Mouse (Mus musculus): ENCODE measurements around the gene Med15. TPM values are rescaled to one million over a fixed set of nuclear protein-coding genes. Genes with fewer than 3 reads are reported as not detected.
"Not testable (repeated sequence)": the region's sequence is repeated elsewhere in the genome, so short reads cannot be mapped to it uniquely, and the experiment has no call there.

Med15 gene
- polyA plus RNA-seq, 1 experiment from 2014 or later = 55.1 TPM

DNA sequence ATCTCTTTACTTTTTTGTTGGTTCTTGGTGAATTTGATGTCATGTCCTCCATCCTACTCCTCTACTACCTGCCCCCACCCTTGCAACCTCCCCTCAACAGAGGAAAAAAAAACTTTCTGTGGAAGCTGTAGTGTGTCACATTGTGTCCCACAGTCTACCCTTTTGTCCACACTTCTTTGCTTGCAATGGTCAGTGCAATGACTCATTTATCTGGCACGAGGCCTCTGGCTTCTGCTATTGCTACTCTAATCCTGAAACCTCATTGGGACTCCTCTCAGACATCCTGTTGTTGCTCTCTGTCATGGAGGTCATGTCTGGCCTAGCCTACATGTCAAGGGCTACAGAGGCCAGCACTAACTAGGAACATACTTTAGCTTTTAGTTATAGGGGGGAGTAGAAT is 21.0 kb upstream of the Med15 start:
- Histone ChIP-seq H3K9me3 (replicated peaks) (no peaks in the 10 kb centered on the region), H3K36me3 (no peaks in the 10 kb centered on the region), H3K4me3 (no peak overlapping the region), H3K27me3 (ENCODE audit: low read depth, poor library complexity, severe bottlenecking) (peaks cover 7% of the 10 kb centered on the region; the same call in 1 of the 2 replicates), H3K27ac (no peak overlapping the region), H3K4me1 (peaks cover under 1% of the 10 kb centered on the region)
- DNase-seq (ENCODE audit: low spot score) = no peak
- 61% methylated on average over 1 of the region's 1 CpGs for WGBS

DNA sequence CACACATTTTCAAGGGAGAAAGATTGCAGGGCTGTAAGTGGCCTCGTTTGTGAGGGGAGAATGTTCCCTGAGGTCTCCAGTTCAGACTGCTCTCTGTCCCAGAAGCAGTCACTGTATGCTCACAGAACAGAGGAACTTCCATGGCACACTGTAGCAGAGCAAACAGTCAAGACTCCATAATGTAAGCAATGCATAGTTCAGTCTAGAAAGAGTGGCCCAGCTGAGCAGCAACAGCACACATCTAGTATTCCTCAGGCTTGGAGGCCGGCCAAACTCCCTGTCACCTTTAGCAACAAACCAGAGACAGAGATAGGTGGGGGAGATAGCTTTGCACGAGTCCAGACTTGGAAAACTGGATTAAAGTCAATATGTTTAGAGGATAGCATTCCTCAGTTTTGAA is 20.3 kb upstream of the Med15 start:
- H3K27me3 ChIP-seq (ENCODE audit: low read depth, poor library complexity, severe bottlenecking) = no peaks in the 10 kb centered on the region
- H3K4me1 ChIP-seq = no peaks in the 10 kb centered on the region; the same call in 1 of the 2 replicates
- 31% methylated on average over 3 of the region's 3 CpGs for WGBS
- no peak overlapping the region for H3K4me3 ChIP-seq
- no peaks in the 10 kb centered on the region for H3K9me3 ChIP-seq (replicated peaks)
- no peaks in the 10 kb centered on the region for H3K36me3 ChIP-seq
- no peak for DNase-seq (ENCODE audit: low spot score)
- no peak overlapping the region for H3K27ac ChIP-seq

DNA sequence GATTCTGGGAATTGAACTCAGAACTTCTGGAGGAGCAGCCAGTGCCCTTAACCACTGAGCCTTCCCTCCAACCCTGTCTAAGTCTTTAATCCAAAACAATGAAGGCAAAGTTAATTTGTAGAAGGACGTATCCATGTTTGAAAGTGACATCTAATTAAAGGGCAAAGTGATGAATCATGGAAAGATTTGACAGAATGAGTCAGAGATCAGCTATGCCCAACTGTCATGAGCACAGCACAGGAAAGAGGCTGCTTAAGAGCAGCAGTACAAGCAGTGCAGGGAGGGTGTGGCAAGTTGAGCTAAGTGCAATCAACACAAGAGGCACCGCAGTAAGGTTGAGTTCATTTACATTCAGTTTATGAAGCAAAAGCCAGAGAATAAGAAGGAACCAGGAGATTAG is 12.4 kb upstream of the Med15 start:
- Histone ChIP-seq H3K27ac (no peak overlapping the region), H3K4me1 (no peaks in the 10 kb centered on the region), H3K4me3 (no peak overlapping the region), H3K36me3 (no peaks in the 10 kb centered on the region), H3K27me3 (ENCODE audit: low read depth, poor library complexity, severe bottlenecking) (no peaks in the 10 kb centered on the region), H3K9me3 (replicated peaks) (no peaks in the 10 kb centered on the region)
- 75% methylated on average over 2 of the region's 2 CpGs for WGBS
- DNase-seq (ENCODE audit: low spot score) = no peak

DNA sequence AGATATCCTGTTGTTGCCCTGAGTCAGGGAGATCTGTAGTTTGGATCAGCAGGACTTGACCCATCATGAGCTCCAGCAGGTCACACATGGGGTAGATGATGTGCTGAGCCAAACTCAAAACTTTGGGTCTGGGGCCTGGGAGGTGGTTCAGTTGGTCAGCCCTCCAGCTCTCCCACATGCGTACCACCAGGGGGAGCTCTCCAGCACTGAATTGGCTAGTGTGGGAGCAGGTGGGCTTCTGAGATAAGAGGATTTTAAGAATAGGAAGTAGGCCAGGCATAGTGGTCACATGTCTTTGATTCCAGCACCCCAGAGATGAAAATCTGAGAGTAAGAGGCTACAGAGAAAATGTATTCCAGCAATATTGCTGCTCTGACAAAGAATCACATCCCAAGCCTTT is 11.8 kb upstream of the Med15 start:
- DNase-seq (ENCODE audit: low spot score) = peak; percentile 81
- Histone ChIP-seq H3K27ac (no peak overlapping the region), H3K4me1 (no peaks in the 10 kb centered on the region), H3K4me3 (no peak overlapping the region), H3K36me3 (no peaks in the 10 kb centered on the region), H3K27me3 (ENCODE audit: low read depth, poor library complexity, severe bottlenecking) (no peaks in the 10 kb centered on the region), H3K9me3 (replicated peaks) (no peaks in the 10 kb centered on the region)
- WGBS = 0% methylated on average over 1 of the region's 1 CpGs

DNA sequence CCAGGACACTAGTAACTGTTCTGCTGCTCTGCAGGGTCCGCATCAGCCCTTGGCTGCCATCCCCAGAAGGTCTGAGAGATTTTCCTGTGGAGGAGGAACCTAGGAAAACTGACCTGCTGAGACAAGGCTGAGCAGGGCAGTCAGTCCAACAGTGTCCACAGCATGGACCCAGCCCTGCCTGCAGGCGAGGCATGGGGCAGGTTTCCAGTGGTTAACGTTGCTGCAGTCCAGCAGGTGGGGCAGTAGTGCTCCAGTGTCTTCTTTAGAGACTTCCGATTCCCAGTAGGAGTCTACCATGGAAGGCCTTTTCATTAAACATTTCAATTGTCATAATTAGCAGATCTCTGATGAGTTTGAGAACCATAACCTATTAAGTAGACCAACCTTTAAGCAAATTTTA is 10.6 kb upstream of the Med15 start:
- Histone ChIP-seq H3K27ac (no peak overlapping the region), H3K9me3 (replicated peaks) (no peaks in the 10 kb centered on the region), H3K4me1 (no peaks in the 10 kb centered on the region), H3K27me3 (ENCODE audit: low read depth, poor library complexity, severe bottlenecking) (no peaks in the 10 kb centered on the region), H3K4me3 (no peak overlapping the region), H3K36me3 (no peaks in the 10 kb centered on the region)
- WGBS = 46% methylated on average over 4 of the region's 4 CpGs
- no peak for DNase-seq (ENCODE audit: low spot score)

DNA sequence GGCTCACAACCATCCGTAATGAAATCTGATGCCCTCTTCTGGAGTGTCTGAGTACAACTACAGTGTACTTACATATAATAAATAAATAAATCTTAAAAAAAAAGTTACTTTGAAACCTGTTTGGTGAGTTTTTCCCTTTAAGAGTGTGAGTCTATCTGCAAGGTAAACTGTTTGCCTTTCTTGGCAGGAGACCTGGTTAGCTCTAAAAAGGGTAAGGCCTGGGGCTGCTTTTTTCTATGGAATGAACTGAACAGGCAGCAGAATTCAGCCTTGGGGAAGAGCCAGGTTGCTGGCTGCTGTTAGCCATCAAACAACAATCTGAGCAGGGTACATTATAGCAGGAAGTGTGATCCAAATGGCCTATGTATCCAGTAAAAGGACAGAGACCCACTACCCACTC is 10.1 kb upstream of the Med15 start:
- Histone ChIP-seq H3K36me3 (no peaks in the 10 kb centered on the region), H3K27ac (no peak overlapping the region), H3K27me3 (ENCODE audit: low read depth, poor library complexity, severe bottlenecking) (no peaks in the 10 kb centered on the region), H3K9me3 (replicated peaks) (no peaks in the 10 kb centered on the region), H3K4me3 (no peak overlapping the region), H3K4me1 (no peaks in the 10 kb centered on the region)
- no peak for DNase-seq (ENCODE audit: low spot score)
- WGBS = 88% methylated on average over 1 of the region's 1 CpGs

DNA sequence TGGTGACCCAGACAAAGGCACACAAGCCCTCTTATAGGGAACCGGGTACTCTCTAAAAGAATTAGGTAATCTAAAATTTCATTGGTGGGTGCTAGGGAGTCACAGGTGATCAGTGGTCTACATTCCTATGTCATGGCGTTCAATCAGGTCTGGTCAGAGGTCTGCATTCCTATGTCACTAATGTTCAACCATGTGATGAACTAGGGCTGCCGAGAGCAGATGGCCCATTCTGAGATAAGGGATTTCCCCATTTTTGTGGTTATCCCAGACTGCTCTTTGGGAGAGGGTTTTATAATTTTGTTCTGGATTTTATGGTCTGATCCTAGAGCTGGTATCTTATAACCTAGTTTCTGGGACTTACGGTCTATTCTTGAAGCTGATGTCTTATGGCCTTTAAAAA is 7.4 kb upstream of the Med15 start:
- H3K4me3 ChIP-seq = no peak overlapping the region
- 0 out of 2 replicates have a peak, but pooled peaks cover 9% of the 10 kb centered on the region for H3K27me3 ChIP-seq (ENCODE audit: low read depth, poor library complexity, severe bottlenecking)
- no peaks in the 10 kb centered on the region for H3K9me3 ChIP-seq (replicated peaks)
- H3K36me3 ChIP-seq = no peaks in the 10 kb centered on the region
- no peak overlapping the region for H3K27ac ChIP-seq
- H3K4me1 ChIP-seq = no peaks in the 10 kb centered on the region
- WGBS = 88% methylated on average over 4 of the region's 4 CpGs
- no peak for DNase-seq (ENCODE audit: low spot score)

DNA sequence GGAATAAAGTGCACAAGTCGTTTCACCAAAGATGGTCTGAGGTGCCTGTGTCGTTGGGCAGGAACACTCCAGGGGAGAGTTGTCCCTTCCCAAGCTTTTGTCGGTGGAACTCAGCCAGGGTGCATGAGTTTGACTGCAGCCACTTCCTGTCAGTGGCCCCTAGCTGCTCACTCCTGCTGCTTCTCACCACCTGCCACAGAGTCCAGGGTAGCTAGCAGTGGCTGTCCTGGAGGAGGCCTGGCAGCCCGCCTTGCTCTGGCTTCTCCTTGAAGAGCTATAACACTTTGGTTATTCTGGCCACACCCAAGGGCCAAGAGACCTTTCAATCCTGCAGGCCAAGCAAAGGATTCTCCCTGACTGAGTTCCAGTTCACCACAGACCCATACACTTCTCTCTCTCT is 3.5 kb upstream of the Med15 start:
- no peak overlapping the region for H3K4me3 ChIP-seq
- peaks cover 20% of the 10 kb centered on the region for H3K27me3 ChIP-seq (ENCODE audit: low read depth, poor library complexity, severe bottlenecking)
- no peaks in the 10 kb centered on the region for H3K9me3 ChIP-seq (replicated peaks)
- no peak for DNase-seq (ENCODE audit: low spot score)
- H3K36me3 ChIP-seq = no peaks in the 10 kb centered on the region
- H3K4me1 ChIP-seq = peaks cover 12% of the 10 kb centered on the region
- H3K27ac ChIP-seq = no peak overlapping the region
- 52% methylated on average over 4 of the region's 4 CpGs for WGBS

DNA sequence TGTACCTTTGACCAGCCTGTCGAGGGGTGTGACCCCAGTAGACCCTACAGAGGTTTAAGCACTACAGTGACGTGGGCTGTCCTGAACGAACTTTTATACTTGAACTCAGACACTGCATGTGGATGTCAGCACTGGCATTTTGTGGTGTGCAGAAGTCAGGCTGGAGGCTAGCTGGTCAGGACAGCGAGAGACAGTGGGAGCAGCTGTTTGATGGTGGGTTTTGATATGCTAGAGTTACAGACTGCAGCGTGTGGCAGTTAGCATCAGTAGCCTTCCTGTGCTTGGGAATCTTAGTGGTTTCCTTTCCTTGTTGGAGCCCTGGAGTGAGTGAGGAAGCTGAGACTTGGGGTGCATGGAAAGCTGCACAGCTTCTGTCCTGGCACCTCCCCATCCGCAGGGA is 2.2 kb upstream of the Med15 start:
- DNase-seq (ENCODE audit: low spot score); H3K27ac ChIP-seq; H3K9me3 ChIP-seq (replicated peaks); H3K4me3 ChIP-seq; H3K36me3 ChIP-seq: not testable (repeated sequence)
- H3K27me3 ChIP-seq (ENCODE audit: low read depth, poor library complexity, severe bottlenecking) = peaks cover 20% of the 10 kb centered on the region
- H3K4me1 ChIP-seq = peaks cover 12% of the 10 kb centered on the region
- 84% methylated on average over 6 of the region's 6 CpGs for WGBS

DNA sequence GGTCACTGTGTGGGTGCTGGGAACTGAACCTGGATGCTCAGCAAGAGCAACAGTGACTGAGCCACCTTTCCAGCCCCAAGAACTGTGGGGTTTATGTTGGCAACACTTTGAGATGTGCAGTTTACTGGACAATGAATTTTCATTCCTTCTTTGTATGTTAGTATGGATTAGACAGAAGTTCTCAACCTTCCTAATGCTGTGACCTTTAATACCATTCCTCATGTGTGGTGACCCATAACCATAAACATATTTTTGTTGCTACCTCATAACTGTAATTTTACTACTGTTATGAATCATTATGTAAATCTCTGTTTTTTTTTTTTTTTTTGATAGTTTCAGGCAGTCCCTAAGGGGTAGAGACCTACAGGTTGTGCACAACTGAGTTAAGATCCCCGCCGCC is 955 bp upstream of the Med15 start:
- DNase-seq (ENCODE audit: low spot score) = no peak
- H3K27me3 ChIP-seq (ENCODE audit: low read depth, poor library complexity, severe bottlenecking) = peaks cover 20% of the 10 kb centered on the region
- H3K9me3 ChIP-seq (replicated peaks) = no peaks in the 10 kb centered on the region
- peaks cover 12% of the 10 kb centered on the region for H3K4me1 ChIP-seq
- H3K36me3 ChIP-seq = no peaks in the 10 kb centered on the region
- peak overlapping the region; percentile 25; the same call in 1 of the 2 replicates for H3K4me3 ChIP-seq
- no peak overlapping the region for H3K27ac ChIP-seq
- WGBS = 64% methylated on average over 2 of the region's 2 CpGs

DNA sequence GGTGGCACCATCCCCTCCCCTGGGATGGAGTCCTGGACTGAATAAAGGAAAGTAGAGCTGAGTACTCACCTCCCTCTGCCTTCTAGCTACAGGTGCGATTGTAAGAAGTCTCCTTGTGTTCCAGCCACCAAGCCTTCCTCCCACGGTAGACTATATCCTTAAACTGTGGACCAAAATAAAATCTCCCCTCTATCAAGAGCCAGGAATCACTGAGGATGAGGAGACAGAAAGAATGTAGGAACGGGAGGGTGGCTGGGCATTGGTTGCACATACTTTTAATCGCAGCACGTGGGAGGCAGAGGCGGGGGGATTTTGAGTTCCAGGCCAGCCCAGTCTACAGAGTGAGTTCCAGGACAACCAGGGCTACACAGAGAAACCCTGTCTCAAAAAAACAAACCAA is 260 bp downstream of the Med15 start:
- Histone ChIP-seq H3K27ac (no peak overlapping the region), H3K36me3 (no peaks in the 10 kb centered on the region), H3K4me3 (no peak overlapping the region), H3K4me1 (peaks cover 16% of the 10 kb centered on the region), H3K27me3 (ENCODE audit: low read depth, poor library complexity, severe bottlenecking) (peaks cover 20% of the 10 kb centered on the region), H3K9me3 (replicated peaks) (no peaks in the 10 kb centered on the region)
- 69% methylated on average over 6 of the region's 6 CpGs for WGBS
- DNase-seq (ENCODE audit: low spot score) = no peak

DNA sequence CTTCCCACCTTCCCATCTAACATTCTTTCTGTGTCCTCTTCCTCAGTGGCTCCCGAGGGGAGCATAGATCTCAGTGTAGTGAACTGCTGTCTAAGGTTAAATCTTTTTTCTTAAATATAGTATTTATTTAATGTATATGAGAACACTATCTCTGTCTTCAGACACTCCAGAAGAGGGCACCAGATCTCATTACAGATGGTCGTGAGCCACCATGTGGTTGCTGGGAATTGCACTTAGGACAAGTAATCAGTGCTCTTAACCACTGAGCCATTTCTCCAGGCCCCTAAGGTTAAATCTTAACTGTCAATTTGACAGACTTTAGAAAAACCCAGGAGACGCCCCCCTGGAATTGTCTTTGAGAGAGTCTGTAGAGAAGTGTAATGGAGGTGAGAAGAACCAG is 670 bp downstream of the Med15 start:
- H3K4me3 ChIP-seq = no peak overlapping the region
- no peaks in the 10 kb centered on the region for H3K36me3 ChIP-seq
- H3K27ac ChIP-seq = no peak overlapping the region
- no peak for DNase-seq (ENCODE audit: low spot score)
- H3K9me3 ChIP-seq (replicated peaks) = no peaks in the 10 kb centered on the region
- peaks cover 18% of the 10 kb centered on the region for H3K4me1 ChIP-seq
- H3K27me3 ChIP-seq (ENCODE audit: low read depth, poor library complexity, severe bottlenecking) = peaks cover 20% of the 10 kb centered on the region
- 37% methylated on average over 3 of the region's 3 CpGs for WGBS

DNA sequence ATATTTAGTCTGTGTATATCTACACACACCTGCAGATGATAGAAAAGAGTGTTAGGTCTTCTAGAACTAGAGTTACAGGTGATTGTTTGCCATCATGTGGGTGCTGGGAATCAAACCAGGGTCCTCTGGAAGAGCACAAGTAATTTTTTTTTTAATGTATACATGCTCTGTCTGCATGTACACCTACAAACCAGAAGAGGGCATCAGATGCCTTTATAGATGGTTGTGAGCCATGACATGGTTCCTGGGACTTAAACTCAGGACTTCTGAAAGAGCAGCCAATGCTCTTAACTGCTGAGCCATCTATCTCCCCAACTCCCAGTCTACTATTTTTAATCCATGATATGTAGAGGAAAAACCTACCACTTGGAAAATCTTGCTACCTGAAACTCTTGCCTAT is 2.7 kb downstream of the Med15 start:
- Histone ChIP-seq H3K27me3 (ENCODE audit: low read depth, poor library complexity, severe bottlenecking) (peaks cover 12% of the 10 kb centered on the region), H3K9me3 (replicated peaks) (no peaks in the 10 kb centered on the region), H3K4me1 (peaks cover 20% of the 10 kb centered on the region), H3K36me3 (no peaks in the 10 kb centered on the region), H3K27ac (no peak overlapping the region), H3K4me3 (no peak overlapping the region)
- no peak for DNase-seq (ENCODE audit: low spot score)

DNA sequence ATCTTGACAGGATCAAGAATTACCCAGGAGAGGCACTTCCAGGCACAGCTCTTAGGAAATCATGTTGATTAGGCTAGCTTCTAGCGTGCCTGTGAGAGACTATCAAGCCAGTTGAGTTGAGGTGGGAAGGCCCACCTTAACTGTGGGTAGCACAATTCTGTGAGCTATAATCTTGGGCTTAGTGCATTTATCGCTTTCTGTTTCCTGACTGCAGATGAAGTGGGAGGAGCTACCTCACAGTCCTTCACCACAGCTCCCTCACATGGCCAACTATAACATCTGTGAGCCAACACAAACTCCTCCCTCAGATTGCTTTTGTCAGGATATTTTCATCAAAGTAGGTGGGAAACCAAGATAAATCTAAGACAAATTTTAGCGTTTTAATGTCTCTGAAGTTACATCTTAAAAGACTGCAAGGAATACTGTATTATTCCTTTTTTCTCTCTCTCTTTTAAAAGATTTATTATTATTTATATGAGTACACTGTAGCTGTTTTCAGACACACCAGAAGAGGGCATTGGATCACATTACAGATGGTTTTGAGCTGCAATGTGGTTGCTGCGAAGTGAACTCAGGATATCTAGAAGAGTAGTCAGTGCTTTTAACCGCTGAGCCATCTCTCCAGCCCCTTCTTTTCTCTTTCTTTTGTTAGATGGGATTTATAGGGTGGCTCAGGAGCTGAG is 5.4 kb downstream of the Med15 start:
- Histone ChIP-seq H3K27me3 (ENCODE audit: low read depth, poor library complexity, severe bottlenecking) (no peaks in the 10 kb centered on the region), H3K9me3 (replicated peaks) (no peaks in the 10 kb centered on the region), H3K27ac (no peak overlapping the region), H3K4me3 (no peak overlapping the region), H3K4me1 (peaks cover 12% of the 10 kb centered on the region; the same call in 1 of the 2 replicates), H3K36me3 (no peaks in the 10 kb centered on the region)
- DNase-seq (ENCODE audit: low spot score) = no peak
- WGBS = 14% methylated on average over 5 of the region's 5 CpGs

Data from limb, embryonic 10.5 days (tissue).